Mouse (Mus musculus) erythroid progenitor cell, adult 5-6 weeks (primary cell): ENCODE results near the gene Xylb. TPM values are rescaled to one million over a fixed set of nuclear protein-coding genes. Genes with fewer than 3 reads are reported as not detected.

Experiments
- ATAC-seq: replicated peaks from 2 replicates; pipeline ENCODE4 v1.8.0; 2016; ENCODE audit warnings: moderate number of reproducible peaks, mild to moderate bottlenecking, moderate TSS enrichment, inconsistent platforms; ENCODE audit not compliant: poor library complexity, low FRiP score, severe bottlenecking
- total RNA-seq, 2 experiments: library from RNA; stranded (forward) in 1 of 2; stranded (reverse) in 1 of 2; fragments of 150-400 nt in 1 of 2; fragments of 186-747, 209-891 nt in 1 of 2; gene quantifications; 2 replicates each; pipeline versions ENCODE4 v1.2.3 to v1.2.4; 2015 to 2017; ENCODE audit warnings: low replicate concordance in 2 of 2

The Xylb gene
- not detected in 2 replicates for total RNA-seq (2015; ENCODE audit: low replicate concordance)
- total RNA-seq (2017; ENCODE audit: low replicate concordance): not detected in 2 replicates

GRCm38 (mm10) chr9:119357331-119358057, at the start of gene Xylb:
TSS of gene Xylb (plus strand) at chr9:119357381.
- peak; percentile 94 for ATAC-seq

- no peak for ATAC-seq
Observed at GRCm38 (mm10) chr9:119309067-119309466, 48.1 kb upstream of the Xylb start.

GRCm38 (mm10) chr9:119313096-119313495, 44.1 kb upstream of the Xylb start:
- no peak; the same call in 1 of the 2 replicates for ATAC-seq

- ATAC-seq: no peak
Observed at GRCm38 (mm10) chr9:119318891-119319290, 38.3 kb upstream of the Xylb start.

- no peak for ATAC-seq
Observed at GRCm38 (mm10) chr9:119320446-119320845, 36.7 kb upstream of the Xylb start.

- ATAC-seq: no peak
Observed at GRCm38 (mm10) chr9:119320946-119321345, 36.2 kb upstream of the Xylb start.

- ATAC-seq: peak; percentile 16
Observed at GRCm38 (mm10) chr9:119321392-119322229, 35.6 kb upstream of the Xylb start.

GRCm38 (mm10) chr9:119322289-119323259, 34.6 kb upstream of the Xylb start, which contains the start of gene Oxsr1:
TSS of gene Oxsr1 (minus strand) at chr9:119322427.
- ATAC-seq: peak; percentile 90

GRCm38 (mm10) chr9:119323260-119323645, 33.9 kb upstream of the Xylb start:
- ATAC-seq: peak; percentile 39

GRCm38 (mm10) chr9:119324130-119324529, 33.1 kb upstream of the Xylb start:
- no peak for ATAC-seq

- no peak for ATAC-seq
Observed at GRCm38 (mm10) chr9:119328488-119328887, 28.7 kb upstream of the Xylb start.

- no peak for ATAC-seq
Observed at GRCm38 (mm10) chr9:119330186-119330963, 26.8 kb upstream of the Xylb start.

GRCm38 (mm10) chr9:119334324-119334723, 22.9 kb upstream of the Xylb start:
- ATAC-seq: no peak

- no peak for ATAC-seq
Observed at GRCm38 (mm10) chr9:119334834-119335233, 22.3 kb upstream of the Xylb start.

GRCm38 (mm10) chr9:119335571-119335970, 21.6 kb upstream of the Xylb start:
- no peak for ATAC-seq

- no peak for ATAC-seq
Observed at GRCm38 (mm10) chr9:119337842-119338241, 19.3 kb upstream of the Xylb start.

- ATAC-seq: no peak
Observed at GRCm38 (mm10) chr9:119338350-119338749, 18.8 kb upstream of the Xylb start.

GRCm38 (mm10) chr9:119339106-119339505, 18.1 kb upstream of the Xylb start:
- no peak for ATAC-seq
